Mouse (Mus musculus): ENCODE data around the gene Heatr3. TPM values are rescaled to one million over a fixed set of nuclear protein-coding genes. Genes with fewer than 3 reads are reported as not detected.

The Heatr3 gene
- polyA plus RNA-seq, 1 experiment from 2014 or later = 17.8 TPM

DNA sequence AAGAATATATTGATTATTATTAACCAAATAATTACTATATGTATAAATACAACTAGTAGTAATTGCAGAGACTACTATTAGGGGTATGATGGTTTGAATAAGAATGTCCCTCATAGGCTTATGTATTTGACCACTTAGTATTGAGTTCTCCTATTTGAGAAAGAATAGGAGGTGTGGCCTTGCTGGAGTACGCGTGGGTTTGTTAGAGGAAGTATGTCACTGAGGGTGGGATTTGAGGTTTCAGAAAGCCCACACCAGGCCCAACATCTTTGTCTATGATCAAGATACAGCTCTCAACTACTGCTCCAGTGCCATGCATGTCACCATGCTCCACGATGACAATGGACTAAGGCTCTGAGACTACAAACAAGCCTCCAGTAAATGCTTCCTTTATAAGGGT, 1.6 kb downstream of the Heatr3 start:
- Histone ChIP-seq H3K9ac (ENCODE audit: low read length) (no peak overlapping the region), H3K36me3 (ENCODE audit: control insufficient read depth, insufficient read depth, low read length) (peaks cover 8% of the 10 kb centered on the region), H3K27ac (replicated peaks) (no peak overlapping the region), H3K9me3 (ENCODE audit: control insufficient read depth, low read length) (no peaks in the 10 kb centered on the region), H3K4me3 (ENCODE audit: low read depth, low read length) (no peak overlapping the region), H3K4me2 (replicated peaks; ENCODE audit: low read depth) (no peak overlapping the region), H3K4me1 (replicated peaks; ENCODE audit: control insufficient read depth, insufficient read depth) (peaks cover 4% of the 10 kb centered on the region; the same call in 1 of the 2 replicates), H3K27me3 (ENCODE audit: control insufficient read depth, insufficient read depth, low read length) (no peaks in the 10 kb centered on the region)
- 87% methylated on average over 3 of the region's 3 CpGs for WGBS
- no peak for DNase-seq (ENCODE audit: low spot score)
- ATAC-seq (ENCODE audit: low FRiP score, low TSS enrichment) = no peak
- TF ChIP-seq CTCF (IDR thresholded peaks at IDR 0.05; ENCODE audit: low read depth) (no peak), EP300 (optimal IDR thresholded peaks at IDR 0.05) (no peak)

DNA sequence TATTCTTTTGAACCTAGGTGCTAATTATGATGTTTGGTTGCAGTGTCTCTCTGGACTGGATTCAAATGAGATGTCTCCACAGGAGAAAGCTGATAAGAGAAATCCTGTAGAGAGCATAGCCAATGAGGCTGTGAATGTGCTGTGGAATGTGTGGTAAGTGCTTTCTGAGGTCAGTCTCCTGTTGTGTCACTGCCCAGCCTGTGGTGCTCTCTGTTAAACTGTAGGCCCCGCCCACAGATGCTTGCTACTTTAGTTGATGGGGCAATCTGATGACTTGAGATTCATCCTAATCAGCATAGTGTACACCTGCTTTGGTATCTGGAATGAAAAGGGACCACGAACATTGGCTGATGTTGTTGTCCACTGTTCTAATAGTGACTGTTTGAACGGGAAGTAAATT, 4.0 kb downstream of the Heatr3 start:
- no peaks in the 10 kb centered on the region for H3K9me3 ChIP-seq (ENCODE audit: control insufficient read depth, low read length)
- no peak overlapping the region for H3K9ac ChIP-seq (ENCODE audit: low read length)
- DNase-seq (ENCODE audit: low spot score) (no peak), ATAC-seq (ENCODE audit: low FRiP score, low TSS enrichment) (no peak)
- TF ChIP-seq CTCF (IDR thresholded peaks at IDR 0.05; ENCODE audit: low read depth) (no peak), EP300 (optimal IDR thresholded peaks at IDR 0.05) (no peak)
- no peak overlapping the region for H3K4me3 ChIP-seq (ENCODE audit: low read depth, low read length)
- WGBS = 88% methylated on average over 3 of the region's 3 CpGs
- H3K27ac ChIP-seq (replicated peaks) = no peak overlapping the region
- peaks cover 8% of the 10 kb centered on the region for H3K36me3 ChIP-seq (ENCODE audit: control insufficient read depth, insufficient read depth, low read length)
- H3K27me3 ChIP-seq (ENCODE audit: control insufficient read depth, insufficient read depth, low read length) = no peaks in the 10 kb centered on the region
- peaks cover 4% of the 10 kb centered on the region; the same call in 1 of the 2 replicates for H3K4me1 ChIP-seq (replicated peaks; ENCODE audit: control insufficient read depth, insufficient read depth)
- H3K4me2 ChIP-seq (replicated peaks; ENCODE audit: low read depth) = no peak overlapping the region

- no peak for ATAC-seq (ENCODE audit: low FRiP score, low TSS enrichment)
These were observed 6.4 kb downstream of the Heatr3 start for GRCm38 (mm10) chr8:88144041-88144440.

DNA sequence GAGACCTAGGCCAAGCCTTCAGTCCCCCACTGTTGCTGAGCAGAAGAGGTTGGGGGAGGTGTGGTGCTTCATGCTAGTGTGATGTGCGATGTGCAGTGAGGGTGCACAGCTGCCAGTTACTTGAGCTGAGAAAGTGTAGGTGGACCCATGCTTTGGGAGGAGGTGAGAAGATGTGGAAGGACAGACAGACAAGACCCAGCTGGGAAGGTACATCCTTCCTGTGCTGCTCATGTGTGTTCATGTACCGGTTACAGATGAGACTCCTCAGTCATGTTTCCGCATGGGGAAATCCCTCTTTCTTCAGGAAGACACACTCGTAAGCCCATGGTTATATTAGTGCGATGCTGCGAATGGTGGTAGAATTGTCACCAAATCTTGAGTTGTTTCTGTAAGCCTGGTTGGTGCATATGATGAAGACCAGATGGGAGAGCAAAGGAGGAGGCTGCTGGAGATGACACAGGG, 13.3 kb downstream of the Heatr3 start:
- no peaks in the 10 kb centered on the region for H3K9me3 ChIP-seq (ENCODE audit: control insufficient read depth, low read length)
- no peaks in the 10 kb centered on the region for H3K27me3 ChIP-seq (ENCODE audit: control insufficient read depth, insufficient read depth, low read length)
- no peak for ATAC-seq (ENCODE audit: low FRiP score, low TSS enrichment)
- WGBS = 92% methylated on average over 6 of the region's 6 CpGs
- no peaks in the 10 kb centered on the region for H3K4me1 ChIP-seq (replicated peaks; ENCODE audit: control insufficient read depth, insufficient read depth)
- H3K36me3 ChIP-seq (ENCODE audit: control insufficient read depth, insufficient read depth, low read length) = peaks cover 20% of the 10 kb centered on the region
- no peak overlapping the region for H3K4me3 ChIP-seq (ENCODE audit: low read depth, low read length)
- no peak overlapping the region for H3K4me2 ChIP-seq (replicated peaks; ENCODE audit: low read depth)
- H3K9ac ChIP-seq (ENCODE audit: low read length) = no peak overlapping the region
- no peak for TF ChIP-seq CTCF (IDR thresholded peaks at IDR 0.05; ENCODE audit: low read depth)
- TF ChIP-seq EP300 (optimal IDR thresholded peaks at IDR 0.05) = no peak
- H3K27ac ChIP-seq (replicated peaks) = no peak overlapping the region
- no peak for DNase-seq (ENCODE audit: low spot score)

More at GRCm38 (mm10) chr8:88144041-88144440, 6.4 kb downstream of the Heatr3 start:
- Histone ChIP-seq H3K36me3 (ENCODE audit: control insufficient read depth, insufficient read depth, low read length) (peaks cover 12% of the 10 kb centered on the region), H3K27ac (replicated peaks) (no peak overlapping the region), H3K27me3 (ENCODE audit: control insufficient read depth, insufficient read depth, low read length) (no peaks in the 10 kb centered on the region), H3K9ac (ENCODE audit: low read length) (no peak overlapping the region), H3K4me3 (ENCODE audit: low read depth, low read length) (no peak overlapping the region), H3K4me1 (replicated peaks; ENCODE audit: control insufficient read depth, insufficient read depth) (no peaks in the 10 kb centered on the region), H3K9me3 (ENCODE audit: control insufficient read depth, low read length) (no peaks in the 10 kb centered on the region), H3K4me2 (replicated peaks; ENCODE audit: low read depth) (no peak overlapping the region)
- TF ChIP-seq EP300 (optimal IDR thresholded peaks at IDR 0.05) = no peak
- no peak for TF ChIP-seq CTCF (IDR thresholded peaks at IDR 0.05; ENCODE audit: low read depth)
- no peak for DNase-seq (ENCODE audit: low spot score)
- WGBS = 66% methylated on average over 5 of the region's 5 CpGs

DNA sequence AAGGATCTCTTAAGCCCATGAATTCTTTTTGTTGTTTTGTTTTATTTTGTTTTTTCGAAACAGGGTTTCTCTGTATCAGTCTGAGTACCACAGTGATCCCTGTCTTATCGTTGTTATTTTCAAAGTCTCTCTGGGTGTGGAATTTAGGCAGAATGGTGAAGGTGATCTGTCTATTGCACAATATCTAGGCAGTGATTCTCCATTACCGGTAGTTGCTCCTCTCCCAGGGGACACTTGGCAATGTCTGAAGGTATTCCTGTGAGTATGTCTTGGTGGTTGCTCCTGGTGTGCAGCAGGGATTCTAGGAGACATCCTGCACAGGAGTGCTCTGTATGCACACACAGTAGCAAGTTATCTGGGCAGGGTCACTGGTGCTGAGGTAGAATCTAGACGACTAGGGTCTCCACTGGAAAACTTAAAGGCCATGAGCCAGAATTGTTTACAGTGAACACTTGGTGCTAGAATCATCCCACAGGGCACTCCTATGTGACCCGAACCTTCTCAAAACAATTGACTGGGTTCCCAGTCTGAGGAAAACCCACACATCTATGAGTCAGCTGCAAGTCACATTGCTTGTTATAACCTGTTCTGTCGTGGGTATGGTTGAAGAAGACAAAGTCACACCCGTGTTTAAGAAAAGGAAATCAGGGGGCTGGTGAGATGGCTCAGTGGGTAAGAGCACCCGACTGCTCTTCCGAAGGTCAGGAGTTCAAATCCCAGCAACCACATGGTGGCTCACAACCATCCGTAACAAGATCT, 22.8 kb downstream of the Heatr3 start:
- no peaks in the 10 kb centered on the region for H3K27me3 ChIP-seq (ENCODE audit: control insufficient read depth, insufficient read depth, low read length)
- no peak overlapping the region for H3K4me3 ChIP-seq (ENCODE audit: low read depth, low read length)
- ATAC-seq (ENCODE audit: low FRiP score, low TSS enrichment) = no peak
- 77% methylated on average over 9 of the region's 10 CpGs for WGBS
- no peak overlapping the region for H3K4me2 ChIP-seq (replicated peaks; ENCODE audit: low read depth)
- peaks cover 15% of the 10 kb centered on the region for H3K36me3 ChIP-seq (ENCODE audit: control insufficient read depth, insufficient read depth, low read length)
- H3K4me1 ChIP-seq (replicated peaks; ENCODE audit: control insufficient read depth, insufficient read depth) = no peaks in the 10 kb centered on the region
- H3K27ac ChIP-seq (replicated peaks) = no peak overlapping the region
- H3K9ac ChIP-seq (ENCODE audit: low read length) = no peak overlapping the region
- H3K9me3 ChIP-seq (ENCODE audit: control insufficient read depth, low read length) = no peaks in the 10 kb centered on the region
- no peak for DNase-seq (ENCODE audit: low spot score)
- TF ChIP-seq CTCF (IDR thresholded peaks at IDR 0.05; ENCODE audit: low read depth) (no peak), EP300 (optimal IDR thresholded peaks at IDR 0.05) (no peak)

DNA sequence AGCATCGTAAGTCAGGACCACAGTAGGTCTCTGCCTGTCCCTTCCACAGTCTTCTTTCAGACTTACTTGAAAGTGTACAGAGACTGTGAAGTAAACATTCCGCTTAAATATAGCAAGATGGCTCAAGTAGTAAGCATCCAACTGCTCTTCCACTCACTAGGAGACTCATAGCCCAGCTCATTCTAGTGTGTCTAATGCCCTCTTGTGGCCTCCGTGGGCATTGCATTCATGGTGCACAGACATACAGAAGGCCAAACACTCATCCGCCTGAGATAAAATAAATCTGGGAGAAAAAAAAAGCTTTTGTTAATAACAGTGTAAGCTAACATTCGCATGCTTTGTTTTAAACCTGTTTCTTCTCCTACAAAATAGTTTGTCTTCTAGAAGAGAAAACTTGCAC, 23.8 kb downstream of the Heatr3 start:
- no peaks in the 10 kb centered on the region for H3K9me3 ChIP-seq (ENCODE audit: control insufficient read depth, low read length)
- H3K4me3 ChIP-seq (ENCODE audit: low read depth, low read length) = no peak overlapping the region
- TF ChIP-seq EP300 (optimal IDR thresholded peaks at IDR 0.05) (no peak), CTCF (IDR thresholded peaks at IDR 0.05; ENCODE audit: low read depth) (peak; percentile 85)
- H3K27ac ChIP-seq (replicated peaks) = no peak overlapping the region
- H3K9ac ChIP-seq (ENCODE audit: low read length) = no peak overlapping the region
- H3K27me3 ChIP-seq (ENCODE audit: control insufficient read depth, insufficient read depth, low read length) = no peaks in the 10 kb centered on the region
- no peaks in the 10 kb centered on the region for H3K4me1 ChIP-seq (replicated peaks; ENCODE audit: control insufficient read depth, insufficient read depth)
- no peak overlapping the region for H3K4me2 ChIP-seq (replicated peaks; ENCODE audit: low read depth)
- peaks cover 15% of the 10 kb centered on the region for H3K36me3 ChIP-seq (ENCODE audit: control insufficient read depth, insufficient read depth, low read length)
- 0 out of 2 replicates have a peak, but pooled peaks have one; percentile 57 for ATAC-seq (ENCODE audit: low FRiP score, low TSS enrichment)
- 75% methylated on average over 5 of the region's 5 CpGs for WGBS
- peak; percentile 75 for DNase-seq (ENCODE audit: low spot score)
